Mouse (Mus musculus): ENCODE measurements around the gene Jmjd7.

DNA sequence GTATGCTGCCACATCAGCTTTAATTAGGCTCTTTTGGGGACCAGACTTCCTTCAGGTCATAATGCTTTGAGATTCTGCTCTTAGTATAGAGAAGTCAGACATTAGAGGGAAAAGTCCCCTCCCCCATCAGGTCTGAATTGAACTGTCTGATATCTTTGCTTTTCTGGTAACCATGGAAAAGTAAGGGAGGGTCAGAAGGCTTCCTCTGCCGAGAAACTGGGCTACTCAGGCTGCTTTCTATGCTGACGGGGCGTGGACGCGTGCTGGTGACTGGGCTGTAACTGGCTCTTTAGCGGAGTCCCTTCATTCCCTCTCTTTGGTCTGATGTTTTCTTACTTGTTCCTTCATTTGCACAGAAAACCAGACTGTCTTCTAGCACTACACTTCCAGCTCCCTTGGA is 40.9 kb upstream of the Jmjd7 start:
- no peak for TF ChIP-seq ZC3H11A (IDR thresholded peaks at IDR 0.05; ENCODE audit: borderline replicate concordance, low read depth, low read length)
- TF ChIP-seq ZNF384 (IDR thresholded peaks at IDR 0.05; ENCODE audit: low read depth, low read length): no peak
- no peak for TF ChIP-seq CHD2 (IDR thresholded peaks at IDR 0.05; ENCODE audit: low read depth, low read length)

Data from ES-E14 (cell line).